Mouse (Mus musculus): Measurements from ENCODE around the gene Slc9a6. TPM values are rescaled to one million over a fixed set of nuclear protein-coding genes. Genes with fewer than 3 reads are reported as not detected.

Slc9a6 gene
- polyA plus RNA-seq, 1 experiment from 2014 or later: 52.5 TPM

GRCm38 (mm10) chrX:56649549-56650354 lies 40.2 kb downstream of the Slc9a6 start:
- WGBS: 47% methylated on average over 7 of the region's 7 CpGs
- peaks cover 4% of the 10 kb centered on the region; the same call in 1 of the 2 replicates for H3K36me3 ChIP-seq
- no peak overlapping the region for H3K27ac ChIP-seq
- H3K27me3 ChIP-seq: no peaks in the 10 kb centered on the region
- no peak overlapping the region for H3K9ac ChIP-seq
- H3K4me2 ChIP-seq: no peak overlapping the region
- no peaks in the 10 kb centered on the region for H3K9me3 ChIP-seq
- H3K4me1 ChIP-seq (replicated peaks): no peaks in the 10 kb centered on the region
- no peak overlapping the region for H3K4me3 ChIP-seq
- ATAC-seq (ENCODE audit: low FRiP score): no peak

DNA sequence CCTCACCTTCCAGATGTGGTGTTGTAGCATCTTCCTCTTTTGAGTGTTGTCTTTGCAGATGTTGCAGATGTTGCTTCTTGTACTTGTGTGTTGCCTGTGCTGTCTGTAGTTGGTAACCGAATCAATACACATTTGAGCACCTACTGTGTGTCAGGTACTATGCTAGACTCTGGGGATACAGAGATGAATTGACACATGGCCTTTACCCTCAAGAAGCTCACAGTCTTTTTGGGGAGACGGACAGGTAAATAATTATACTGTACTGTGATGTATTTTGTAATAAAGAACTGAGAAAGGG lies 40.7 kb downstream of the Slc9a6 start:
- no peak for ATAC-seq (ENCODE audit: low FRiP score)

GRCm38 (mm10) chrX:56650885-56651284 lies 41.3 kb downstream of the Slc9a6 start:
- 69% methylated on average over 6 of the region's 6 CpGs for WGBS
- H3K36me3 ChIP-seq: peaks cover 4% of the 10 kb centered on the region; the same call in 1 of the 2 replicates
- no peak overlapping the region for H3K4me2 ChIP-seq
- H3K4me1 ChIP-seq (replicated peaks): no peaks in the 10 kb centered on the region
- no peaks in the 10 kb centered on the region for H3K9me3 ChIP-seq
- no peak overlapping the region for H3K4me3 ChIP-seq
- no peak overlapping the region for H3K27ac ChIP-seq
- no peak for ATAC-seq (ENCODE audit: low FRiP score)
- H3K27me3 ChIP-seq: no peaks in the 10 kb centered on the region
- no peak overlapping the region for H3K9ac ChIP-seq

More for the DNA sequence above, 40.7 kb downstream of the Slc9a6 start:
- no peaks in the 10 kb centered on the region for H3K9me3 ChIP-seq
- H3K27me3 ChIP-seq: no peaks in the 10 kb centered on the region
- no peak overlapping the region for H3K4me2 ChIP-seq
- H3K9ac ChIP-seq: no peak overlapping the region
- no peak overlapping the region for H3K4me3 ChIP-seq
- no peaks in the 10 kb centered on the region for H3K4me1 ChIP-seq (replicated peaks)
- peaks cover 4% of the 10 kb centered on the region; the same call in 1 of the 2 replicates for H3K36me3 ChIP-seq
- H3K27ac ChIP-seq: no peak overlapping the region
- WGBS: 88% methylated on average over 2 of the region's 2 CpGs

GRCm38 (mm10) chrX:56651738-56652137 lies 42.2 kb downstream of the Slc9a6 start:
- Histone ChIP-seq H3K9ac (no peak overlapping the region), H3K4me2 (no peak overlapping the region), H3K4me1 (replicated peaks) (no peaks in the 10 kb centered on the region), H3K27ac (no peak overlapping the region), H3K36me3 (peaks cover 4% of the 10 kb centered on the region; the same call in 1 of the 2 replicates), H3K4me3 (no peak overlapping the region), H3K27me3 (no peaks in the 10 kb centered on the region), H3K9me3 (no peaks in the 10 kb centered on the region)
- ATAC-seq (ENCODE audit: low FRiP score): no peak
- WGBS: 74% methylated on average over 7 of the region's 7 CpGs

DNA sequence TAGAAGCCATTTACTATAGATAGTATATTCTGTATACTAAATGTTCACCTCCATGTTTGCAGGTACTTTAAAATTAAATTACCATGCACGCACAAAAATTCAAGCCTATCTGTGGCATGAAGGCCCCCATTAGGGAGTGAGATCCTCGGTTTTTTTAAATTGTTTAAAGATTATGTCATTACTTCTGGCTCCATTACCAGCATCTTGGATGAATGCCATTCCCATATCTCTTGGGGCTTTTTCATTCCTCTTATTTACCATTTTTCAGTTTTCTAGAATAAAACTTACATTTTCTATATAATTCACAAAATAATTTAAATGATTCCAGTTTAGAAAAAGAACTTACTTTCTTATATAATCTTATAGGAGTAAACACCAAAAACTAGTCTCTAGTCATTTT lies 46.1 kb downstream of the Slc9a6 start:
- no peaks in the 10 kb centered on the region; the same call in 1 of the 2 replicates for H3K4me1 ChIP-seq (replicated peaks)
- WGBS: 77% methylated on average over 2 of the region's 2 CpGs
- H3K4me3 ChIP-seq: no peak overlapping the region
- no peak overlapping the region for H3K27ac ChIP-seq
- no peaks in the 10 kb centered on the region for H3K9me3 ChIP-seq
- no peak overlapping the region for H3K9ac ChIP-seq
- no peaks in the 10 kb centered on the region for H3K36me3 ChIP-seq
- no peak for ATAC-seq (ENCODE audit: low FRiP score)
- H3K4me2 ChIP-seq: no peak overlapping the region
- H3K27me3 ChIP-seq: no peaks in the 10 kb centered on the region

DNA sequence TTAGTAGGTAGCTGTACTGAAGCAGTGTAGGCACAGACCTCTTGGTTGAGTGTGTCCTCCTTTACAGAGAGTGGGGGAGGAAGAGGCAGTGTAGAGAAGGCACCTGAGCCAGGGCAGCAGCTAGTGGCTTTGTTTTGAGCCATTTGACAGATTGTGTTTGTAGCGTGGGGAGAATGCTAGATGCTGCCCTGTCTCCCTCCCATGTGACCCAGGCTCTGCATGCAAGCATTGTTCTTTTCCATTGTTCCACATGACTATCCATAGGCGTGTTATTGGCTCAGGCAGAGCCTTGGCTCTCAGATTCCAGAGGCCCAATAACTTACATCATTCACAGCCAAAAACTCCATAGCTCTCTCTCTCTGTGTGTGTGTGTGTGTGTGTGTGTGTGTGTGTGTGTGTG lies 49.7 kb downstream of the Slc9a6 start:
- no peak overlapping the region for H3K9ac ChIP-seq
- WGBS: 49% methylated on average over 2 of the region's 2 CpGs
- H3K4me1 ChIP-seq (replicated peaks): no peaks in the 10 kb centered on the region; the same call in 1 of the 2 replicates
- ATAC-seq (ENCODE audit: low FRiP score): peak; percentile 72
- no peaks in the 10 kb centered on the region for H3K9me3 ChIP-seq
- H3K4me3 ChIP-seq: no peak overlapping the region
- H3K27me3 ChIP-seq: no peaks in the 10 kb centered on the region
- H3K27ac ChIP-seq: no peak overlapping the region
- H3K4me2 ChIP-seq: no peak overlapping the region
- no peaks in the 10 kb centered on the region for H3K36me3 ChIP-seq

GRCm38 (mm10) chrX:56661143-56661542 lies 51.6 kb downstream of the Slc9a6 start:
- Histone ChIP-seq H3K27me3 (no peaks in the 10 kb centered on the region), H3K9ac (no peak overlapping the region), H3K9me3 (no peaks in the 10 kb centered on the region), H3K4me3 (no peak overlapping the region), H3K4me1 (replicated peaks) (no peaks in the 10 kb centered on the region; the same call in 1 of the 2 replicates), H3K27ac (no peak overlapping the region), H3K36me3 (no peaks in the 10 kb centered on the region), H3K4me2 (no peak overlapping the region)
- WGBS: 75% methylated on average over 12 of the region's 12 CpGs
- no peak for ATAC-seq (ENCODE audit: low FRiP score)

DNA sequence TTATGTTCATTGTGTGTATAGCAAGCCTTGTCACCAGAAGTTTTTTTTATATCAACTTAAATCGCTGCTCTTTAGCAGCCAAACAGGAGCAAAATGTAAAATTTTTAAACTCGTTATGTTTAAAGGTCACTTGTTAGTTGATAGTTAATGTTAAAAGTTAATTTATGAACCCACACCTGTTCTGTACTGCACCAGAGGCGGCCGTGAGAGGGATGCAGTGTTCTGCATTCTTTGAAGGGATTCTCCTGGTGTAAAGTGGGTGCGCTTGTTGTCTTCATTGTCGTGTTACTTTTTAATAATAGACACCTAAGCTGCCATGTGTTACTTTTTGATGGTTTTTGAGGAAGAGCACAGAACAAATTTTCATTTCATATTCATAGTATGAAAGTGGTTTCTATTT lies 52.8 kb downstream of the Slc9a6 start:
- H3K4me2 ChIP-seq: no peak overlapping the region
- no peaks in the 10 kb centered on the region for H3K27me3 ChIP-seq
- no peaks in the 10 kb centered on the region; the same call in 1 of the 2 replicates for H3K4me1 ChIP-seq (replicated peaks)
- H3K9ac ChIP-seq: no peak overlapping the region
- no peak overlapping the region for H3K27ac ChIP-seq
- WGBS: 78% methylated on average over 6 of the region's 6 CpGs
- ATAC-seq (ENCODE audit: low FRiP score): no peak
- H3K4me3 ChIP-seq: no peak overlapping the region
- no peaks in the 10 kb centered on the region for H3K9me3 ChIP-seq
- H3K36me3 ChIP-seq: no peaks in the 10 kb centered on the region

- Histone ChIP-seq H3K9me3 (no peaks in the 10 kb centered on the region), H3K36me3 (no peaks in the 10 kb centered on the region), H3K27me3 (no peaks in the 10 kb centered on the region), H3K27ac (no peak overlapping the region), H3K4me1 (replicated peaks) (no peaks in the 10 kb centered on the region), H3K4me3 (no peak overlapping the region), H3K9ac (no peak overlapping the region), H3K4me2 (no peak overlapping the region)
- WGBS: 61% methylated on average over 4 of the region's 4 CpGs
- no peak for ATAC-seq (ENCODE audit: low FRiP score)
Measured at GRCm38 (mm10) chrX:56663377-56663776, 53.8 kb downstream of the Slc9a6 start.

GRCm38 (mm10) chrX:56665226-56665973 lies 55.8 kb downstream of the Slc9a6 start:
- no peaks in the 10 kb centered on the region for H3K9me3 ChIP-seq
- no peak overlapping the region for H3K9ac ChIP-seq
- H3K36me3 ChIP-seq: no peaks in the 10 kb centered on the region
- 78% methylated on average over 8 of the region's 8 CpGs for WGBS
- H3K27ac ChIP-seq: no peak overlapping the region
- H3K4me2 ChIP-seq: no peak overlapping the region
- no peaks in the 10 kb centered on the region for H3K4me1 ChIP-seq (replicated peaks)
- ATAC-seq (ENCODE audit: low FRiP score): no peak
- no peaks in the 10 kb centered on the region for H3K27me3 ChIP-seq
- no peak overlapping the region for H3K4me3 ChIP-seq

GRCm38 (mm10) chrX:56667296-56667695 lies 57.7 kb downstream of the Slc9a6 start:
- Histone ChIP-seq H3K4me2 (no peak overlapping the region), H3K36me3 (no peaks in the 10 kb centered on the region), H3K9me3 (no peaks in the 10 kb centered on the region), H3K4me3 (no peak overlapping the region), H3K4me1 (replicated peaks) (no peaks in the 10 kb centered on the region), H3K27me3 (no peaks in the 10 kb centered on the region), H3K9ac (no peak overlapping the region), H3K27ac (no peak overlapping the region)
- 84% methylated on average over 6 of the region's 6 CpGs for WGBS
- no peak for ATAC-seq (ENCODE audit: low FRiP score)

GRCm38 (mm10) chrX:56668051-56668450 lies 58.5 kb downstream of the Slc9a6 start:
- H3K9me3 ChIP-seq: no peaks in the 10 kb centered on the region
- no peak overlapping the region for H3K4me3 ChIP-seq
- H3K27ac ChIP-seq: no peak overlapping the region
- ATAC-seq (ENCODE audit: low FRiP score): no peak
- H3K9ac ChIP-seq: no peak overlapping the region
- H3K36me3 ChIP-seq: no peaks in the 10 kb centered on the region
- no peaks in the 10 kb centered on the region for H3K4me1 ChIP-seq (replicated peaks)
- H3K27me3 ChIP-seq: no peaks in the 10 kb centered on the region
- no peak overlapping the region for H3K4me2 ChIP-seq
- 90% methylated on average over 5 of the region's 5 CpGs for WGBS

- H3K27me3 ChIP-seq: no peaks in the 10 kb centered on the region
- no peaks in the 10 kb centered on the region for H3K4me1 ChIP-seq (replicated peaks)
- WGBS: 83% methylated on average over 3 of the region's 3 CpGs
- no peak overlapping the region for H3K4me3 ChIP-seq
- H3K36me3 ChIP-seq: no peaks in the 10 kb centered on the region
- H3K4me2 ChIP-seq: no peak overlapping the region
- H3K9ac ChIP-seq: no peak overlapping the region
- H3K9me3 ChIP-seq: no peaks in the 10 kb centered on the region
- ATAC-seq (ENCODE audit: low FRiP score): no peak
- no peak overlapping the region for H3K27ac ChIP-seq
Measured at GRCm38 (mm10) chrX:56668501-56668900, 58.9 kb downstream of the Slc9a6 start.
